ENCODE assay signal across 8 mouse cellular contexts in the genomic region with DNA sequence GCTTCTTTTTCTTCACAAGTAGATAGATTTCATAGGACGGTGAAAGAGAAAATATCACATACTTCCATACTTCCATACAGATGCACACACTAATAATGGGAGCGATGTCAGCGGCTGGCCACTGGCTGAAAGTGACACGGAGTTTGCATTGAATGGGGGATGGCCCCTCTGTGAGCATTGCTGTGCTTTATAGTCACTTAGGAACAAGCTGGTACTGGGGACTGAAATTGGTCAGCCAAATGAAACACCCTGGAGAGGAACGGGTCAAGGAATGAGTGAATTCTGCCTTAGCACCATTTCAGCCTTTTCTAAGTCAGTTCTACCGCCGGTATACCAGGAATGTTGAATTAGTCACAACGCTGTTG.
DNase-seq lines count a peak whose midpoint lies in the region; ATAC-seq lines count a peak whose summit lies in the region.

No protein-coding gene starts in this region.

- no peak for DNase-seq in kidney, postnatal 4 days
- DNase-seq in limb, embryonic 10.5 days (ENCODE audit: low spot score), result no peak
- no peak for DNase-seq in right cerebral cortex, adult 18-20 months
- no peak for DNase-seq in left cerebral cortex, adult 18-20 months (ENCODE audit: low spot score in 2 of 2)

- H3K4me3 ChIP-seq in kidney, embryonic 15.5 days (replicated peaks), result peak overlapping the region; percentile 63
- H3K4me3 ChIP-seq in forebrain, embryonic 13.5 days, result peak overlapping the region; percentile 76
- peak overlapping the region; percentile 63; the same call in 1 of the 2 replicates for H3K4me3 ChIP-seq in limb, embryonic 10.5 days
- peak overlapping the region; percentile 68 for H3K4me3 ChIP-seq in neural tube, embryonic 15.5 days (replicated peaks)

- no peak for ATAC-seq in kidney, embryonic 15.5 days (replicated peaks; ENCODE audit: low FRiP score)
- no peak for ATAC-seq in forebrain, embryonic 13.5 days
- ATAC-seq in neural tube, embryonic 15.5 days (ENCODE audit: low FRiP score), result no peak
- ATAC-seq in activated CD4-positive, CD25-positive, alpha-beta regulatory T cell, adult 4 months, result no peak

- H3K27ac ChIP-seq in kidney, embryonic 15.5 days, result peak overlapping the region; percentile 96
- peak overlapping the region; percentile 98 for H3K27ac ChIP-seq in forebrain, embryonic 13.5 days
- peak overlapping the region; percentile 86; the same call in 1 of the 2 replicates for H3K27ac ChIP-seq in limb, embryonic 10.5 days
- H3K27ac ChIP-seq in neural tube, embryonic 15.5 days (replicated peaks), result peak overlapping the region; percentile 99; the same call in 1 of the 2 replicates

- H3K27me3 ChIP-seq in kidney, embryonic 15.5 days, result no peaks in the 10 kb centered on the region
- H3K27me3 ChIP-seq in forebrain, embryonic 13.5 days, result no peaks in the 10 kb centered on the region
- H3K27me3 ChIP-seq in limb, embryonic 10.5 days (ENCODE audit: low read depth, poor library complexity, severe bottlenecking), result no peaks in the 10 kb centered on the region
- no peaks in the 10 kb centered on the region for H3K27me3 ChIP-seq in neural tube, embryonic 15.5 days (replicated peaks)

- no peaks in the 10 kb centered on the region for H3K9me3 ChIP-seq in kidney, embryonic 15.5 days (replicated peaks)
- H3K9me3 ChIP-seq in forebrain, embryonic 13.5 days (replicated peaks), result no peaks in the 10 kb centered on the region
- no peaks in the 10 kb centered on the region for H3K9me3 ChIP-seq in limb, embryonic 10.5 days (replicated peaks)
- no peaks in the 10 kb centered on the region for H3K9me3 ChIP-seq in neural tube, embryonic 15.5 days (replicated peaks)

- H3K9ac ChIP-seq in kidney, embryonic 15.5 days, result 0 out of 2 replicates have a peak overlapping the region, but pooled peaks have one; percentile 54
- H3K9ac ChIP-seq in forebrain, embryonic 13.5 days, result peak overlapping the region; percentile 88
- H3K9ac ChIP-seq in neural tube, embryonic 15.5 days (replicated peaks), result peak overlapping the region; percentile 75

- H3K36me3 ChIP-seq in kidney, embryonic 15.5 days, result no peaks in the 10 kb centered on the region
- no peaks in the 10 kb centered on the region for H3K36me3 ChIP-seq in forebrain, embryonic 13.5 days (ENCODE audit: poor library complexity, severe bottlenecking)
- H3K36me3 ChIP-seq in limb, embryonic 10.5 days, result no peaks in the 10 kb centered on the region
- no peaks in the 10 kb centered on the region for H3K36me3 ChIP-seq in neural tube, embryonic 15.5 days

- H3K4me1 ChIP-seq in kidney, embryonic 15.5 days, result peaks cover 22% of the 10 kb centered on the region
- H3K4me1 ChIP-seq in forebrain, embryonic 13.5 days, result peaks cover 34% of the 10 kb centered on the region
- H3K4me1 ChIP-seq in limb, embryonic 10.5 days, result peaks cover 10% of the 10 kb centered on the region
- H3K4me1 ChIP-seq in neural tube, embryonic 15.5 days, result peaks cover 29% of the 10 kb centered on the region

- WGBS in kidney, embryonic 15.5 days, result 49% methylated on average over 8 of the region's 8 CpGs
- 45% methylated on average over 8 of the region's 8 CpGs for WGBS in forebrain, embryonic 13.5 days
- WGBS in limb, embryonic 10.5 days, result 86% methylated on average over 8 of the region's 8 CpGs
- 44% methylated on average over 8 of the region's 8 CpGs for WGBS in neural tube, embryonic 15.5 days

- peak overlapping the region; percentile 78 for H3K4me2 ChIP-seq in kidney, embryonic 15.5 days
- H3K4me2 ChIP-seq in forebrain, embryonic 13.5 days, result peak overlapping the region; percentile 73
- peak overlapping the region; percentile 83 for H3K4me2 ChIP-seq in neural tube, embryonic 15.5 days
